Mouse (Mus musculus) liver, adult (tissue): ENCODE data around the gene Echdc3.

Experiments
- GATA4 ChIP-seq: IDR thresholded peaks from 2 replicates; pipeline ENCODE4 v1.6.1; 2014; ENCODE audit warnings: mild to moderate bottlenecking, low read length; ENCODE audit not compliant: insufficient replicate concordance

The Echdc3 gene

DNA sequence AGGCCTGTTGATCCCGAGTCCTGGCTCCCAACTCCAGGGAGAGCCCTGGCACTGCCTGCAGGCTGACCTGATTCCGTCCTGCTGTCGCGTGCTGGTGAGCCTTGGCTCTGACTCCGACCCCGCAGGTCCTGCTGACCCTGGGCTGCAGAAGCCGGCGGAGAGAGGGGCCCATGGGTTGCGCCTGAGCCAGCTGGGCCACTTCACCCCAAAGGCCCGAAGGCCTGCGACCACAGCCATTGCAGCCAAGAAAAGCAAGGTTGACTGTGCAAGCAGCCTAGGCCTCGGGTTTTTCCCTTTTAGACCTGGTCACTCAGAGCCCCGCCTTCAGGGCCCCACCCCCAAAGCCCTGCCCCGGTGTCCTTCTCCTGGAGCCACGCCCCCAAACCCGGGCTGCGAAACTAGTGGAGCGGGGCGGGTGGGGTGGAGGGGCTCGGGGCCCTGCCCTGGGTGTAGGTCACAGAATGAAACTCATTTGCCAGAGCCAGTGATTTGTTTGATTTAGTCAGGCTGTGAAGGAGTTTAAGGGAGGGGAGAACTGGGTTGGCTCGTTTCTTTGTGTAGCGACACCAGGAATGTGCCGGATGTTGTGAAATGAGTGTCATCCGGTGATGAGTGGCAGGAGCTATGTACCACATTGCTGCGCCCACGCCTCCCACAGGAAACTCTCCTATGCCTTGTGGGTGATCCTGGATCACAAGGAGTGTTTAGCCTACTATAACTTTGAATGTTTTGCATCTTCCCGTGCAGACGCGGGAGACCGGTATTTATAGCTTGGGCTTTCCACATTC is at the start of gene Echdc3:
TSS of gene Echdc3 (minus strand) at position 310 of the 788 bp plus-strand sequence.
- no peak for TF ChIP-seq GATA4

DNA sequence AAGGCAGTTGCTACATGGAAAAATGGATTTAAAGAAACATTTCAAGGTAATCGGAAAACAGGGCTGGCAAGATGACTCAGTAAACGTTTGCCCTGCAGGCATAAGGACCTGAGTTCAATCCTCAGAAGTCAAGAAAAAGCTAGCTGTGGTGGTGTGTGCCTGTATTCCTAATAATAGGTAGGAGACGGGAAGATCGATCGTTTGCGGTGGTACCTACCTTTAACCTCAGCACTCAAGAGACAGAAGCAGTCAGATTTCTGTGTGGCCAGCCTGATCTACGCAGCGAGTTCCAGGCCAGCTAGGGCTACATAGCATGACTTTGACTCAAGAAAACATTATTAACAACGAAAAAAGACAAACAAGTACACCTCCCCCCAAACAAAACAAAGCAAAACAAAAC is 48.9 kb upstream of the Echdc3 start:
- TF ChIP-seq GATA4: no peak

DNA sequence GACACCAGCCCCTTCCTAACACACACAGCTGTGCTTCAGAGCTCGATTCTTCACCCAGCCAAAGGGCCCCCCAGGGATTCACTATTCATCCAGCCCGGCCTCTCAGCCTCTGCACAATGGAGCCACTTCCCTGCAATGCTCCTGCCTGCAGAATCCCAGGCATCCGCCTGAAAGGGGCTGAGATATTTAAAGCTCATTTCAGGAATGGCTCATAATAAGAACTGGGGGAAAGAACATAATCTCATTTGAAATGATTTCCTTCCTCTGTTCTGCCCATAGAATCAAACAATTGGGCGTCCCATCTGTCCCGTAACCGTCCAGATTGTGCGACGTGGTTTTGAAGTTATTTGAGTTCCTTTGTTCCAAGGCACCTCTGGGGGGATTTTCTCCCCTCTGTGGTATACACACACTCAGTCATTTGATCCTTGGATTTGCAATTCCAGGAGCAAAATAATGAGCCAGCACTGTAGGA is 48.4 kb upstream of the Echdc3 start:
- no peak for TF ChIP-seq GATA4

DNA sequence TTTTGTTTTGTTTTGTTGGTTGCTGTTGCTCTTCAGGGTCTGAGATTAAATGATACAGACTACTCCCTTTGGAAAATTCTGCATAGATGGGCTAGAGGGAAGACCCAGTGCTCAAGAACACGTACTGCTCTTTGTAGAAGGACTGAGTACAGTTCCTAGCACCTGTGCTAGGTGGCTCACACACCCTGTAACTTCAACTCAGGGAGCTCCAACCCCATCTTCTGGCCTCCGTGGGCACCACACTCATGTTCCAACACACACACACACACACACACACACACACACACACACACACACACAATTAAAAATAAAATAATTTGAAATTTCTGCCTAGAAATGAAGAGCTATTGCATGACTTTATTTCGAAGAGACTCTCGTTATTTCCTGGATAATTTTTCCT is 47.8 kb upstream of the Echdc3 start:
- no peak for TF ChIP-seq GATA4

GRCm38 (mm10) chr2:6259182-6259581 is 46.3 kb upstream of the Echdc3 start:
- no peak for TF ChIP-seq GATA4

DNA sequence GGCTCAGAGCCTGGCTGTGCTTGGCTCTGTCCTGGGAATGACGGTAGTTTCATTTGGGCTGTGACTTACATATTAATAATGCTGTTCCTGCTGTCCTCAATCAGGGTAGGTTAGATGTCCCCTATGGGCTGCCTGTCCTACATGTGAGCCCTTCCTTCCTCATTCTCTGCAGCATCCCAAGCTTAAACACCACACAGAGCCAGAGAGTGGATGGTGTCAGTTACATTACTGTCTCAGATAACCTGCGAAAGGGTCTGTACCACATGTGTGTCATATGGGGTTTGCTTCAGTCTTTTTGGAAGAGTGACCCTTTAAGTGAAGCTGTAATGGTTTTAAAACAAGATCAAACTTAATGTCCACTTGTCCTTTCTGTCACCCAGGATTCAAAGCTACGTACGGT is 45.2 kb upstream of the Echdc3 start:
- TF ChIP-seq GATA4: no peak

GRCm38 (mm10) chr2:6257146-6257545 is 44.3 kb upstream of the Echdc3 start:
- no peak for TF ChIP-seq GATA4

DNA sequence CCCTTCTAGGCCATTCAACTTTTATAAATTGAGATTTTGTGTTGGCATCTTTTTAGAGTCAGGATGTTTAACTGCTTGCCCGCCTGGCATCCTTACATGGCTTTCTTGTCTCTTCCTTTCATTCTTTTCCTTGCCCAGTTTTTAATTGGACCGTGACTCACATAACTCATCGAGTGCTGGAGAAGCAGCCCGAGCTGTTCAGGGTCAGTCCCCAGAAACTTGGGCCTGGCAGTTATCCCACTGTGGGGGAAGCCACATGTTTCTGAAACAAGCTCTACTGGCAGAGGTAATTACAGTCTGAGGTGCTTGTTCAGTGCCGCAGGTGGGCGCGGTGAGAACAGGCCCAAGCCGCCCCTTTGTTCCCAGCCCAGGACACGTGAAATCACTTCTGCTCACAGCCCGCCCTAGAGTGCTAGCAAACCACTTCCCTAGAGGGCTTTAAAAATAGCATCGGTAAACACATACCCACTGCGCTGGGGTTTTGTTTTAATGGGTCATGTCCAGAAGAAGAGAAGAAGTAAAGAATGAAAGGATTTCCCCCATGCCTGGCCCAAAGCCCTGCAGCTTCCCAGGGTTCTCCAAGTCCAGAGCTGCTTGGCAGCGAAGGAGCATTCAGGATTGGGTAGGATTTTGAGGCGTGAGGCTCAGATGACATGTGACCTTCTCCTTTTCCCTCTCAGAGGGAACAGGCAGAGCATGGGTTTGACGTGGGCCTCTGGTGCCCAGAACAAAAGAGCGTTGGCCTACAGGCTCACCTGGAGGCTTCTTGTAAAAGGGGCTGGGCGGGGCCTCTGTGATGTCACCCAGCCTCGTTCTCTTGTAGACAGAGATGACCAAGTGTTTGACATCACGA is 43.4 kb upstream of the Echdc3 start:
- no peak for TF ChIP-seq GATA4

DNA sequence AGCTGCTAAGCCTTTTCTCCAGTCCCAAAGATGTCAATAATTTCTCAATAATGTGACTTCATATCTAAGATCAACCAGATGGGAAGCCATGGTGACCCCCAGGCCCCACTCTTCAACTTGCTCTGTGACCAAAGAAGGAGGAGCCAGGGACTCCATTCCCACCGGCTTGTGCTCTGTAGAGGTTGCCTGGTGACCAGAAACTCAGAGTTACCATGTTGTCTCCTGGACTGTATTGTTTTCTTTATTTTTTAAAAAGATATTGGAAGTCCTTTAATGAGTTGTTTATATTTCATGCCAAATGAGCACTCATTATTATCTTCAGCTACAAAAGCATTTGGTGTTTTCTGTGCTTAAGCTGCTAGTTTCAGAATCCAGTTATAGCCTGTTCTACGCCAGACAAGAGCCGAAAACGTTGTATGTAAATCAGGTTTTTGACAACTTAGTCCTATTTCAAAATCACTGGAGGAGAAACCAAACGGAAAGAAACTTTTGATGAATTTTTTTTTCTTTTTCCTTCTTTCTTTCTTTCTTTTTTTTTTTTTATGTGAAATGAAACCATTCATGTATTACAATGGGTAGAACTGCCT is 42.7 kb upstream of the Echdc3 start:
- no peak for TF ChIP-seq GATA4

GRCm38 (mm10) chr2:6252491-6252890 is 39.7 kb upstream of the Echdc3 start:
- TF ChIP-seq GATA4: no peak

DNA sequence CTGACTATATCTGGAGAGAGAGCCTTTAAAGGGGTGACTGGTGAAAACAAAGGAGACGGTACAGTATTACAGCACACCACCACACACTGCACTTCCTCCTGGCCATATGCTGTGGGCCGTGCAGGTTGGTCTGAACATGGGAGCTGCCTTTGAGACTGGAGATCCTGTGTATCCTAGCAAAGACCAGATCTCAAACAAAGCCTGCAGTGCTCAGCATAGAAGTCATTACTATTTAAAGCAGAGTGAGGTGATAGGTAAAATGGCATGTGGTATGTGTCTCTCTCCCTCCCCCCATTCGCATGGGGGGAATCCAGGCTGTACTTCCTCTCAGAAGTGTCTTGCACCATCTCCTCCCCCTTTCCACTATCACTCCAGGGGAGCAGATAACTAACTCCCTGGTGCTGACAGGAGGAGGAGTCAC is 38.3 kb upstream of the Echdc3 start:
- TF ChIP-seq GATA4: no peak

DNA sequence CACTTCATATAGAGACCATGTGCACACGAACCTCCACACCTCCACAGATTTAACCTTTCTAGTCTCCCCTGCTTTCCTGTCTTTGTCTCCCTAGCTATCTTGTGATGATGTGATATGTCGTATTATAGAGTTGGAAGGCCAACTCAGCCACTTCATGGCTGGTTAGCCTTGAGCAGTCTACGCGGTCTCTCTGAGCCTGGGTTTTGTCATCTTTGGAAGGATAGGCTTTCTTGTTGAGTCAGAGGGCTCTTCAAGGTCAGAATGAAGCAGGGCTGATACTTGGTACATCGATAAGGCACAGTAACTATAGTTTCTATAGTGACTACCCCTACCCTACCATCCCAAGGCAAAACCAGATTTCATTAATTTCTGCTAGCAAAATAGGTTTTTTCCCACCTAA is 28.6 kb upstream of the Echdc3 start:
- no peak for TF ChIP-seq GATA4

DNA sequence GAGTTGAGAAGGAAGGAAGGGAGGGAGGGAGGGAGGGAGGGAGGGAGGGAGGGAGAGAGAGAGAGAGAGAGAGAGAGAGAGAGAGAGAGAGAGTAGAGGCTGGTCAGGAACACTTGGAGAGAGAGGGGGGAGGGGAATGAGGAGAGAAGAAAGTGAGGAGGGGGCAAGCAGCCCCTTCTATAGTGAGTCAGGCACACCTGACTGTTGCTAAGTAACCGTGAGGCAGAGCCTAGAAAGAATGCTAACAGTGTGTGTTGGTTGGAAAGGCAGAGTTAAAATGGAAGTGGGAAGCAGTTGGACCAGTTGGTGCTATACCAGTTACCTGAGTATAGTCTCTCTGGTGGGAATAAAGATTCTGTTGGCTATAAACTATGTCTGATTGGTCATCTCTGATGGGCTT is 27.2 kb upstream of the Echdc3 start:
- no peak for TF ChIP-seq GATA4

DNA sequence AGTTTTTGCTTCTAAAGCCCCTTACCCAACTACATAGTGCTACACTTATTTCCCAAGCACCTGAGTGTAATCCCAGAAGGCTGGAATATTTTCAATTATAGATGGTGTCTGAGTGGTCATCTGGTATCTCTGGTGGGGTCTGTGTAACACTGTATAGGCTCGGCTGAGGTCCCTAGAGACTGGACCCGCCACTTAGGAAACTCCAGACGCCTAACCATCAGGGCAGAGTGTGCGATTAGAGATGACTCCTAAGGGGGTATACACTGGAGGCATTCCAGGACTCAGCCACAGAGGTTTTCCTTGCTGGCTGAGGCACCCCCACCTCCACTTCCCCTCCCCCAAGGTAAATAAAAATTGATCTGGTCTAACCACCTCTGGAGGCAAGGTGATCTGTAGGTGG is 26.5 kb upstream of the Echdc3 start:
- no peak for TF ChIP-seq GATA4

- TF ChIP-seq GATA4: no peak
These were observed 25.8 kb upstream of the Echdc3 start for GRCm38 (mm10) chr2:6238679-6239078.

DNA sequence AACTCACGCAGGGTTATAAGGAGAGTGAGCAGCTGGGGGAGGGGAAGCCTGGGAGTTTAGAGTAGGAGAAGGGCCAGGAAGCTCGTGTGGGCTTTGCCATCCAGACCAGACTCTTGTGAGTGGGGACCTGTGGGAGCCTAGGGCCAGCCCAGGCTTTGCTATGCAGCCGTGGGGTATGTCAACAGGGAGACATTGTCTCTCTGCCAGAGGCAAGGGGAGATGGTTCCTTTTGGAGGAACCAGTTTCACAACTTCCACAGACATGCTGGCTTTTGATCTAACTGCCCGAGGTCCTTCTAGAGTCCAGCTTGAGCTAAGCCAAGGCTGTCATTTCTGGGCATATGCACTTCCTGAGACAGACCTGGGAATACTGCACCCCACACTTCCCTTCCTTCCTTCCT is 25.4 kb upstream of the Echdc3 start:
- no peak for TF ChIP-seq GATA4
